Mouse (Mus musculus) hindbrain, embryonic 13.5 days (tissue): ENCODE results near the gene Shf. TPM values are rescaled to one million over a fixed set of nuclear protein-coding genes. Genes with fewer than 3 reads are reported as not detected.
"Not testable (repeated sequence)": the region's sequence is repeated elsewhere in the genome, so short reads cannot be mapped to it uniquely, and the experiment has no call there.

Source experiments
- ATAC-seq: fragments of 200-750 bp; cut with Nextera tagmentation; 2 replicates; pipeline ENCODE4 v1.8.0; 2017; ENCODE audit warnings: moderate TSS enrichment; ENCODE audit not compliant: low FRiP score
- H3K27ac ChIP-seq: fragments of 300-500 bp; sonication (generic); 2 replicates; pipeline ENCODE4 v1.5.1; 2015; ENCODE audit warnings: inconsistent platforms, mild to moderate bottlenecking, moderate library complexity
- H3K27me3 ChIP-seq: fragments of 300-500 bp; sonication (generic); 2 replicates; pipeline ENCODE4 v1.6.1; 2015; ENCODE audit warnings: mild to moderate bottlenecking, inconsistent platforms
- H3K36me3 ChIP-seq: fragments of 300-500 bp; sonication (generic); 2 replicates; pipeline ENCODE4 v1.6.1; 2015; ENCODE audit warnings: mild to moderate bottlenecking, inconsistent platforms
- H3K4me1 ChIP-seq: fragments of 300-500 bp; sonication (generic); replicated peaks from 2 replicates; pipeline ENCODE4 v1.6.1; 2015; ENCODE audit warnings: inconsistent platforms
- H3K4me2 ChIP-seq: fragments of 300-500 bp; sonication (generic); 2 replicates; pipeline ENCODE4 v1.6.1; 2015; ENCODE audit warnings: inconsistent platforms, mild to moderate bottlenecking, moderate library complexity
- H3K4me3 ChIP-seq: fragments of 300-500 bp; sonication (generic); 2 replicates; pipeline ENCODE4 v1.5.1; 2015; ENCODE audit warnings: mild to moderate bottlenecking, inconsistent platforms
- H3K9ac ChIP-seq: fragments of 300-500 bp; sonication (generic); 2 replicates; pipeline ENCODE4 v1.6.1; 2015; ENCODE audit warnings: mild to moderate bottlenecking, inconsistent platforms
- H3K9me3 ChIP-seq: fragments of 300-500 bp; sonication (generic); 2 replicates; pipeline ENCODE4 v1.6.1; 2016; ENCODE audit warnings: inconsistent platforms
- WGBS: fragments of 180-500 bp; shearing (Covaris S2); methylation state at CpG from one replicate; pipeline ENCODE4 v1.1.7; 2015; 5-methylcytosine and 5-hydroxymethylcytosine counted together
- polyA plus RNA-seq: library from polyadenylated mRNA; unstranded; fragments of >200 nt; fragmentation: Nextera tagmentation; extraction: Ambion mirVana; gene quantifications from 2 replicates; pipeline ENCODE4 v1.2.1, GENCODE M21; 2015

The Shf gene
- polyA plus RNA-seq: 12.9 and 13.5 TPM in 2 replicates

DNA sequence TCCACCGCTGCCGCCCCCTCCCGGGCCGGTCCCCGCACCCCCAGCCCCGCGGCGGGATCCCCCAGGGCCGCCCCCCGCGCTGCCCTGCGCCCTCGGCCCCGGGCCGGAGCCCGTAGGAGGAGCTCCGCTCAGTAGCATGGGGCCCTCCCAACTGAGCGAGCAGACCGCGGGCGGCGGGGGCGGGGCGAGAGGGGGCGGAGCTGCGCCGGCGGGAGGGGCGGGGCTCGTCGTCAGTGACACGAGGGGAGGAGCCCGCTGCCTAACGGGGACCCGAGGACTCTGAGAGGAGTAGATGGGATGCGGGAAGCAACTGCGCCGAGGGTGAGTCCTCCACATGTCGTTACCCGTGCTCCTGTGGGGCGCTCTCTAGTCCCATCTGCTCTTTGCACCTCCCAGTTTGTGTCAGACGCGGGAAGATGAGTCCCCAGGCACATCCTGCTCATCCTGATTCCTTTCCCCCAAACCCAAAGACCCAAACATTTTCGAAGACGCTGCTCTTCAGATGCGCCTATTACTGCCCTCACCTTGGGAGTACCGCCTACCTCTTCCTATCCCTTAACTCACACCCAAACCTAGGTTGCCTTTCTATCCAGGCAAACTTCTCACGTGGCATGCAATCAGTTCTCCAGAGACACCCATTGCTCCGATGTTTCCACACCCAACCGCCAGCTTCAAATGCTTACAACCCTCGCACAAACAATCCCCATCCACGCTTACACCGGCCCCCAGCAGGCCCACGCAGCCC is at the start of gene Shf:
Gene Shf (minus strand): TSS at position 168 of the 745 bp plus-strand sequence.
- H3K4me1 ChIP-seq: peaks cover 37% of the 10 kb centered on the region
- peak; percentile 92 for ATAC-seq

DNA sequence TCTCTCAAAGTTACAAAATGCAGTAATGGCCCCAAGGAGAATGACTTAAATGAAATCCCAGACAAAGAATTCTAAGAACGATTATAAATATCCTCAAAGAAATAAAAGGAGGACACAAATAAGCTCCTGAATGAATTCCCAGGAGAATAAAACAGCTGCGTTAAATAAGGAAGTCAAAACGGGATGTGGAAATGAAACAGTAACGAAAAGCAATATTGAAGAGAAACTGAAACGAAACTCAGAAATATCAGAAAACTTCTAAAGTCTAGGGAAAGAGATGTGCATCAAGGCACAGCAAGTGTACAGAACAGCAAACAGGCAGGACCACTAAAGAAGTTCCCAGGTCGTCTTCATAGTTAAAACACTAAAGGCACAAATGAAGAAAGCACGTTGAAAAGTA is 40.0 kb upstream of the Shf start:
- H3K27ac ChIP-seq: no peak overlapping the region

More for the DNA sequence above, at the start of gene Shf:
- Histone ChIP-seq H3K27ac (peak within 1 kb of the TSS; percentile 82), H3K4me3 (peak within 1 kb of the TSS; percentile 95), H3K9ac (peak within 1 kb of the TSS; percentile 95), H3K9me3 (no peaks in the 10 kb centered on the region), H3K36me3 (no peaks in the 10 kb centered on the region; the same call in 1 of the 2 replicates), H3K4me2 (peak within 1 kb of the TSS; percentile 79), H3K27me3 (peaks cover 8% of the 10 kb centered on the region; the same call in 1 of the 2 replicates)
- WGBS: under 1% methylated on average over 38 of the region's 54 CpGs

GRCm38 (mm10) chr2:122407607-122408006 is 38.6 kb upstream of the Shf start:
- Histone ChIP-seq H3K27ac (no peak overlapping the region), H3K9me3 (no peaks in the 10 kb centered on the region), H3K27me3 (no peaks in the 10 kb centered on the region), H3K4me3 (no peak overlapping the region), H3K4me1 (no peaks in the 10 kb centered on the region), H3K4me2 (no peak overlapping the region), H3K36me3 (no peaks in the 10 kb centered on the region), H3K9ac (no peak overlapping the region)
- 96% methylated on average over 2 of the region's 2 CpGs for WGBS
- no peak for ATAC-seq

More for the DNA sequence above, 40.0 kb upstream of the Shf start:
- Histone ChIP-seq H3K4me3 (no peak overlapping the region), H3K4me2 (no peak overlapping the region), H3K36me3 (no peaks in the 10 kb centered on the region), H3K9me3 (no peaks in the 10 kb centered on the region), H3K4me1 (no peaks in the 10 kb centered on the region), H3K27me3 (no peaks in the 10 kb centered on the region), H3K9ac (no peak overlapping the region)
- no peak for ATAC-seq
- 89% methylated on average over 7 of the region's 7 CpGs for WGBS

- Histone ChIP-seq H3K9me3 (no peaks in the 10 kb centered on the region), H3K36me3 (no peaks in the 10 kb centered on the region), H3K9ac (no peak overlapping the region), H3K27ac (no peak overlapping the region), H3K4me1 (no peaks in the 10 kb centered on the region), H3K4me3 (no peak overlapping the region), H3K27me3 (no peaks in the 10 kb centered on the region), H3K4me2 (no peak overlapping the region)
- WGBS: 91% methylated on average over 1 of the region's 1 CpGs
- ATAC-seq: no peak
Measured at GRCm38 (mm10) chr2:122396150-122396549, 27.2 kb upstream of the Shf start.

GRCm38 (mm10) chr2:122387135-122387534 is 18.2 kb upstream of the Shf start:
- H3K36me3 ChIP-seq, H3K4me3 ChIP-seq, H3K9ac ChIP-seq, ATAC-seq, H3K9me3 ChIP-seq, H3K27me3 ChIP-seq, H3K4me2 ChIP-seq, H3K27ac ChIP-seq, H3K4me1 ChIP-seq: not testable (repeated sequence)
- WGBS: 94% methylated on average over 3 of the region's 3 CpGs

DNA sequence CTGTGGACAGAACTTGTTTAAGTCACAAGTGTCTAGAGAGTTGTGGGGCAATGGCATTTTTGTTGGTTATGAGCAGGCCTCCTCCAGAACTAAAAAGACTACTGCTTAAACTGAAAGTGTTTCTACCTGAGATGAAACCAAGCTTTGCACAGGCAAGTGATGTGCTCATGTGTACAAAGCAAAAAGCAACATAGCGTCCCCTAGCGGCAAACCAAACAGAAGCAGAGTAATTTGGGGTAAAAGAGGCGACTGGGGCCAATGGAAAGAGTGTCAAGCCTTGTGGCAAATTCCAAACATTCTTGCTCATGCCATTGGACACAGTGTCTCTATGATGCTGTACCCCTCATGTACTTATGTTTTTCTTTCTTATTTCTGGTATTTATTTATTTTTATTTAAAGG is 16.1 kb upstream of the Shf start:
- Histone ChIP-seq H3K4me3 (no peak overlapping the region), H3K27me3 (no peaks in the 10 kb centered on the region), H3K4me2 (no peak overlapping the region), H3K27ac (no peak overlapping the region), H3K36me3 (no peaks in the 10 kb centered on the region), H3K4me1 (no peaks in the 10 kb centered on the region), H3K9me3 (no peaks in the 10 kb centered on the region), H3K9ac (no peak overlapping the region)
- 40% methylated on average over 3 of the region's 3 CpGs for WGBS
- no peak for ATAC-seq

DNA sequence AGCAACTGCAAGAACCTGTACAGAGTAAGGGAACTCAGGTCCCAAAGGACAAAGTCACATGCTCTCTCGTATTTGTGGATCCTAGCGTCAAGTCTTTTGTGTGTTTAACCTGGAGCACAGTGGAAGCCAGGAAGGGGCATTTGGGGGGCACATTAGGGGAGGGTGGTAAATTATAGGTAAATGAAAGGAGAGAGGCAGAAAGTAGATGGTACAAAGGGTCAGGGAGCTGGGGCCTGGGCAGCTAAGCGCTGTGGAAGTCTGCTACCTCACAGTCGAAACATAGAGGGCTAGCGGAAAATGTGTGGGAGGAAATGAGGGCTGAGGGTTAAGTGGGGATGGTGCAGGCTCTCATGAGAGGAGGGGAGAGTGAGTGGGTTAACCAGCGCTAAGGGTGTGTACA is 13.2 kb upstream of the Shf start:
- no peaks in the 10 kb centered on the region for H3K36me3 ChIP-seq

DNA sequence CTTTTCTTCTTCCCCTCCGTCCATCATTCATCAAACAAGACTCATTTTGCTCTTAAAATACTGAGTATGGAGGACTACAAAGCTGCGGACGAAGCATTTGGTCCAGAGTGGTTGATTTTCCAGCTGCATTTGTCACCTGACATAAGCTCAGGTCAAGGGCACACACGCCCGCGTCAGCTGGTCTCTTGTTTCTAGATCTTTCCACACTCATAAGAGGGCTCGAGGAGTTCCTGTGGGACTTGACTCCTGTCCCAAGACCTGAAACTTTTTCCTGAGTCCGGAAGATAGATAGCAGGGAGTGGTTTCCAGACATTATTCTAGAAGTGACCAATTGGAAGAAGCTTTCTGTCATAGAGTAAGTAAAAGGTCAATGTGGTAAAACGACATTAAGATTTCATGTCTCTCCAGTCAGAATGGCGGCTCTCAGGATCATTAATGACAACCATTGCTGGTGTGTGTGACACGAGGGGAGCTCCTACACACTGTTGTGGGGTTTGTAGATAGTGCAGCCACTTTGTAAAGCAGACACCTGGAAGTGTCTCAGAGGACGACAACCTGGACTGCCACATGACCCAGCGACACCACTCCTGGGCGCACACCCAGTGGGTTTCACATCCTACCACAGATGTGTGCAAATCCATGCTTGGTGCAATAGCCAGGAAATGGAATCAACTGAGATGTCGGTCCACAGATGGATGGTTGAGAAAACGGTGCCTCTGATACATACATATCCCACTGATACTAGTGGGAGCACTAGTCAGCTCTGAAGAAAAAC is 12.6 kb upstream of the Shf start:
- 81% methylated on average over 16 of the region's 16 CpGs for WGBS

More for the DNA sequence above, 13.2 kb upstream of the Shf start:
- Histone ChIP-seq H3K9ac (no peak overlapping the region), H3K9me3 (no peaks in the 10 kb centered on the region), H3K27me3 (0 out of 2 replicates have a peak, but pooled peaks cover 3% of the 10 kb centered on the region), H3K4me3 (no peak overlapping the region), H3K27ac (no peak overlapping the region), H3K4me2 (no peak overlapping the region), H3K4me1 (no peaks in the 10 kb centered on the region)
- no peak for ATAC-seq
- 83% methylated on average over 6 of the region's 6 CpGs for WGBS

GRCm38 (mm10) chr2:122380768-122381311 is 11.9 kb upstream of the Shf start:
- Histone ChIP-seq H3K4me1 (peaks cover 5% of the 10 kb centered on the region), H3K4me2 (peak overlapping the region; percentile 33), H3K27me3 (0 out of 2 replicates have a peak, but pooled peaks cover 3% of the 10 kb centered on the region), H3K9ac (no peak overlapping the region), H3K27ac (no peak overlapping the region), H3K9me3 (no peaks in the 10 kb centered on the region), H3K36me3 (no peaks in the 10 kb centered on the region), H3K4me3 (no peak overlapping the region)
- 8% methylated on average over 11 of the region's 11 CpGs for WGBS
- no peak for ATAC-seq

More for the DNA sequence above, 12.6 kb upstream of the Shf start:
- Histone ChIP-seq H3K4me1 (no peaks in the 10 kb centered on the region), H3K9ac (no peak overlapping the region), H3K4me3 (no peak overlapping the region), H3K9me3 (no peaks in the 10 kb centered on the region), H3K27ac (no peak overlapping the region), H3K27me3 (0 out of 2 replicates have a peak, but pooled peaks cover 3% of the 10 kb centered on the region), H3K36me3 (no peaks in the 10 kb centered on the region), H3K4me2 (no peak overlapping the region)
- ATAC-seq: no peak

DNA sequence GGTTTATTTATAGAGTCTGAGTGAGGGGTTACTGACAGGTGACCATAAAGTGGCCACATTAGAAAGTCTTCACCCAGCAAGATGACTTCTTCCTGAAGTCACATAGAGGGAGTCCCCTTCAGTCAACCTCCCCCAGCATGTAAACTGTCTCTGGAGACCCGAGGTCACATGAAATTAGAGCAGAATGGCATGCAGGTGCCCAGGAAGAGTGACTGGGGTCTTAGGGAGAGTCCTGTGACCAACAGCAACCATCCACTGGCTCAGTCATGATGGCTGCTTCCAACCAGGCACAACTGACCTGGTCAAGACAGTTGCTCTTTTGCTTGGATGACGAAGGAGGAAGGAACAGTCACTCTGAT is 10.3 kb upstream of the Shf start:
- ATAC-seq: no peak

DNA sequence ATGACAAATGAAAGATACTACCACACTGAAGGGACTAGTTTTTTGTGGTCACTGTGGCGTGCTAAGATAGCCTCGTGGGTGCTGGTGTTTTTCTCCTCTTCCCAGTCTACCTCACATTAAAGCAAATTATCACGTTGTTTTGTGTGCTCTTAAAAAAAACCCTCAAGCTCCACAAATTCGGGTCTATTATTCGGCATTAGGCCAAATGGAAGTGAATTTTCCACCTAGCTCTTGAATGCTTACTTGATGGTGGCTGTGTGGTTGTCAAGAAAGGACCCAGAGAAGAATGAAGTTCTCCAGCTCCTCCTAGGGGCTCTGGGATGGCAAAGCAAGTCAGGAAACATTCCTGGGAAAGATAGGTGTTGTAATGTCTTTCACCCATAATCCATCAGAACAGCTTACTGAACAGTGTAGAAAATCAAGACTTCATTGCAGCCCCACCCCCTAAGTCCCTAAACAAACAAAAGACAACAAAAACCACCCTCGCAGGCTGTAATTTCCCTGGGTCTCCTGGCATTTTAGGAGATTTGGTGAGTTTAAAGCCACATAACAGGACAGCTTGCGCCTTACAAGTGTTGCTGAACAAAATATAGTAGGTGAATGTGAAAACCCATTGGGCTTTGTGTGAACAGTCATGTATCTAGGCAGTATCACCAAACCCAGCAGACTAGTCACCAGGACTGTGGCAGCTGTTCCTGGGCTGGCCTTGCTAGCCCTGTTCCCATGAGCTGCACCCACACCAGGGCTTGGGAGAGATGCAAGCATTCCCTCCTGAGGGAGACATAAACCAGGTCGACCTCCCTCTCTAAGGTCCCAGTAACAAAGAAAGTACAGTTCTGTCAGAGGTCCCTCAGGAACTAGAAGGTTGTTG is 9.7 kb upstream of the Shf start:
- H3K4me3 ChIP-seq: peak overlapping the region; percentile 50
- H3K27me3 ChIP-seq: 0 out of 2 replicates have a peak, but pooled peaks cover 3% of the 10 kb centered on the region
- WGBS: 21% methylated on average over 8 of the region's 8 CpGs
- H3K9me3 ChIP-seq: no peaks in the 10 kb centered on the region
- H3K4me2 ChIP-seq: peak overlapping the region; percentile 40
- peaks cover 9% of the 10 kb centered on the region for H3K4me1 ChIP-seq
- H3K27ac ChIP-seq: peak overlapping the region; percentile 88
- H3K9ac ChIP-seq: peak overlapping the region; percentile 60; the same call in 1 of the 2 replicates
- ATAC-seq: no peak
- H3K36me3 ChIP-seq: no peaks in the 10 kb centered on the region

More for the DNA sequence above, 10.3 kb upstream of the Shf start:
- H3K27me3 ChIP-seq: 0 out of 2 replicates have a peak, but pooled peaks cover 3% of the 10 kb centered on the region
- 41% methylated on average over 2 of the region's 2 CpGs for WGBS
- no peaks in the 10 kb centered on the region for H3K9me3 ChIP-seq
- no peak overlapping the region for H3K27ac ChIP-seq
- H3K9ac ChIP-seq: no peak overlapping the region
- H3K4me1 ChIP-seq: peaks cover 9% of the 10 kb centered on the region
- no peaks in the 10 kb centered on the region for H3K36me3 ChIP-seq
- H3K4me2 ChIP-seq: no peak overlapping the region
- H3K4me3 ChIP-seq: no peak overlapping the region
